Mouse (Mus musculus) ovary, adult 2 months (tissue): ENCODE measurements around the gene Tex44. TPM values are rescaled to one million over a fixed set of nuclear protein-coding genes. Genes with fewer than 3 reads are reported as not detected.

Experiments
- polyA plus RNA-seq: library from polyadenylated mRNA; depleted of rRNA; stranded (reverse); fragments of >200 nt; gene quantifications from 2 replicates; pipeline ENCODE4 v1.2.3, GENCODE M21; 2012; rRNA removed

The Tex44 gene
- 0.08 TPM in 1 of 2 replicates, not detected in the other for polyA plus RNA-seq

GRCm38 (mm10) chr1:86426128-86426527, at the start of gene Tex44, which contains the start of gene Nmur1:
Gene Tex44, plus strand, starts transcription at chr1:86426329.
Gene Nmur1, minus strand, starts transcription at chr1:86426228.

Other genes with a start within 250 kb of the Tex44 start
- 15.9 and 18.7 TPM in 2 replicates for gene B3gnt7, start 123.5 kb upstream of the Tex44 start, polyA plus RNA-seq
- gene Ncl, start 66.9 kb upstream of the Tex44 start, polyA plus RNA-seq = 5.5 and 10.2 TPM in 2 replicates
- gene Nmur1, start 101 bp upstream of the Tex44 start, polyA plus RNA-seq = 0.52 and 0.76 TPM in 2 replicates
- gene Ptma, start 100.4 kb downstream of the Tex44 start, polyA plus RNA-seq = 1,236 and 2,236 TPM in 2 replicates
- gene Pde6d, start 156.3 kb downstream of the Tex44 start, polyA plus RNA-seq = 18.4 and 21.8 TPM in 2 replicates
- gene Cops7b, start 156.6 kb downstream of the Tex44 start, polyA plus RNA-seq = 31.6 and 35.9 TPM in 2 replicates
- 48.2 and 65.7 TPM in 2 replicates for gene Nppc, start 244.2 kb downstream of the Tex44 start, polyA plus RNA-seq